8 mouse cellular contexts compared by ENCODE assay signal in genomic region chr6:67268245-67268612, GRCm38 (mm10). TPM values are rescaled to one million over a fixed set of nuclear protein-coding genes. Genes with fewer than 3 reads are reported as not detected.
DNase-seq lines count a peak whose midpoint lies in the region; ATAC-seq and TF ChIP-seq lines count a peak whose summit lies in the region.

No protein-coding gene starts in this region.

- no peak for TF ChIP-seq CTCF in layer of hippocampus, adult 2 months (conservative IDR thresholded peaks at IDR 0.05)

- no peaks in the 10 kb centered on the region for H3K27me3 ChIP-seq in embryonic facial prominence, embryonic 12.5 days
- H3K27me3 ChIP-seq in intestine, embryonic 15.5 days (replicated peaks): no peaks in the 10 kb centered on the region
- H3K27me3 ChIP-seq in neural tube, embryonic 12.5 days (replicated peaks): no peaks in the 10 kb centered on the region

- peak overlapping the region; percentile 75 for H3K4me2 ChIP-seq in embryonic facial prominence, embryonic 12.5 days (replicated peaks)
- H3K4me2 ChIP-seq in intestine, embryonic 15.5 days (replicated peaks): peak overlapping the region; percentile 49
- peak overlapping the region; percentile 69 for H3K4me2 ChIP-seq in neural tube, embryonic 12.5 days (replicated peaks)

- WGBS in embryonic facial prominence, embryonic 12.5 days: 1% methylated on average over 2 of the region's 2 CpGs
- 0% methylated on average over 2 of the region's 2 CpGs for WGBS in intestine, embryonic 15.5 days
- 0% methylated on average over 2 of the region's 2 CpGs for WGBS in neural tube, embryonic 12.5 days

- no peak for DNase-seq in layer of hippocampus, adult 2 months (ENCODE audit: low spot score in 2 of 2)
- DNase-seq in layer of hippocampus, postnatal 36 days: no peak
- no peak for DNase-seq in urinary bladder, adult 2 months (ENCODE audit: low spot score)
- DNase-seq in adrenal gland, postnatal 10 days: no peak

- H3K27ac ChIP-seq in layer of hippocampus, adult 2 months: peak overlapping the region; percentile 93; the same call in 1 of the 2 replicates
- no peak overlapping the region for H3K27ac ChIP-seq in embryonic facial prominence, embryonic 12.5 days
- H3K27ac ChIP-seq in intestine, embryonic 15.5 days: no peak overlapping the region
- no peak overlapping the region for H3K27ac ChIP-seq in neural tube, embryonic 12.5 days

- H3K4me1 ChIP-seq in embryonic facial prominence, embryonic 12.5 days: peaks cover 2% of the 10 kb centered on the region
- H3K4me1 ChIP-seq in intestine, embryonic 15.5 days (replicated peaks): no peaks in the 10 kb centered on the region
- peaks cover 10% of the 10 kb centered on the region for H3K4me1 ChIP-seq in neural tube, embryonic 12.5 days

- H3K9me3 ChIP-seq in embryonic facial prominence, embryonic 12.5 days: no peaks in the 10 kb centered on the region
- no peaks in the 10 kb centered on the region for H3K9me3 ChIP-seq in intestine, embryonic 15.5 days
- no peaks in the 10 kb centered on the region for H3K9me3 ChIP-seq in neural tube, embryonic 12.5 days

- H3K4me3 ChIP-seq in layer of hippocampus, adult 2 months: peak overlapping the region; percentile 85
- H3K4me3 ChIP-seq in embryonic facial prominence, embryonic 12.5 days: peak overlapping the region; percentile 95
- peak overlapping the region; percentile 97 for H3K4me3 ChIP-seq in intestine, embryonic 15.5 days (replicated peaks)
- H3K4me3 ChIP-seq in neural tube, embryonic 12.5 days: peak overlapping the region; percentile 99

- H3K9ac ChIP-seq in embryonic facial prominence, embryonic 12.5 days: peak overlapping the region; percentile 98
- H3K9ac ChIP-seq in intestine, embryonic 15.5 days: peak overlapping the region; percentile 99
- peak overlapping the region; percentile 97 for H3K9ac ChIP-seq in neural tube, embryonic 12.5 days

- ATAC-seq in embryonic facial prominence, embryonic 12.5 days (ENCODE audit: insufficient number of reproducible peaks, insufficient read depth, low FRiP score, low TSS enrichment): no peak
- no peak for ATAC-seq in intestine, embryonic 15.5 days
- ATAC-seq in neural tube, embryonic 12.5 days (ENCODE audit: low FRiP score, low read depth): no peak
- no peak for ATAC-seq in granulocyte monocyte progenitor cell, adult 5-6 weeks (replicated peaks; ENCODE audit: poor library complexity, severe bottlenecking)

- H3K36me3 ChIP-seq in embryonic facial prominence, embryonic 12.5 days: peaks cover 12% of the 10 kb centered on the region
- H3K36me3 ChIP-seq in intestine, embryonic 15.5 days: no peaks in the 10 kb centered on the region
- peaks cover 12% of the 10 kb centered on the region for H3K36me3 ChIP-seq in neural tube, embryonic 12.5 days

RNA-seq across cellular contexts. Expression of gene Serbp1, which starts 30.3 kb away (rescaled TPM):
- 100 to 1,000 TPM; 214 to 221 TPM for total RNA-seq in layer of hippocampus, adult 2 months (2021)
- 100 to 1,000 TPM; 220 to 226 TPM for total RNA-seq in layer of hippocampus, postnatal 36 days (2021)
- polyA plus RNA-seq in embryonic facial prominence, embryonic 12.5 days (2016; fragmentation: Nextera tagmentation; extraction: Ambion mirVana): 454 and 487 TPM in 2 replicates
- polyA plus RNA-seq in intestine, embryonic 15.5 days (2015; fragmentation: Nextera tagmentation; extraction: Ambion mirVana): 392 and 427 TPM in 2 replicates
- polyA plus RNA-seq in neural tube, embryonic 12.5 days (2016; fragmentation: Nextera tagmentation; extraction: Ambion mirVana): 428 and 429 TPM in 2 replicates
- 257 and 307 TPM in 2 replicates for polyA plus RNA-seq in urinary bladder, adult 2 months (2012; rRNA removed)
- 799 and 903 TPM in 2 replicates for total RNA-seq in granulocyte monocyte progenitor cell, adult 5-6 weeks (2014; fragmentation: Nextera tagmentation)
- total RNA-seq in granulocyte monocyte progenitor cell, adult 5-6 weeks (2017): 2,516 and 2,875 TPM in 2 replicates
- 100 to 1,000 TPM; 321 to 336 TPM for total RNA-seq in adrenal gland, postnatal 10 days (2021)
